Mouse (Mus musculus) testis, adult 2 months (tissue): Measurements from ENCODE around the gene Mitf. TPM values are rescaled to one million over a fixed set of nuclear protein-coding genes. Genes with fewer than 3 reads are reported as not detected.

Experiments used
- H3K27ac ChIP-seq: fragments of 200-500 bp; 2 replicates; pipeline ENCODE4 v1.5.1; 2012; ENCODE audit warnings: low read depth, low read length; ENCODE audit not compliant: control insufficient read depth, insufficient read depth
- H3K27me3 ChIP-seq: fragments of 200-500 bp; 2 replicates; pipeline ENCODE4 v1.6.1; 2012; ENCODE audit warnings: mild to moderate bottlenecking, low read length, moderate library complexity; ENCODE audit not compliant: control insufficient read depth, insufficient read depth
- H3K36me3 ChIP-seq: fragments of 200-500 bp; 2 replicates; pipeline ENCODE4 v1.6.1; 2012; ENCODE audit warnings: mild to moderate bottlenecking, low read length; ENCODE audit not compliant: control insufficient read depth, insufficient read depth
- H3K4me1 ChIP-seq: fragments of 200-500 bp; 2 replicates; pipeline ENCODE4 v1.6.1; 2012; ENCODE audit warnings: low read length; ENCODE audit not compliant: control insufficient read depth, insufficient read depth
- H3K4me3 ChIP-seq: fragments of 200-500 bp; 2 replicates; pipeline ENCODE4 v1.5.1; 2012; ENCODE audit warnings: low read depth, mild to moderate bottlenecking, low read length, moderate library complexity, mixed read lengths; ENCODE audit not compliant: control insufficient read depth
- CTCF ChIP-seq: fragments of 200-500 bp; IDR thresholded peaks from 2 replicates; pipeline ENCODE4 v1.5.1; 2012; ENCODE audit warnings: low read depth, mild to moderate bottlenecking, inconsistent platforms, low read length, moderate library complexity; ENCODE audit not compliant: control insufficient read depth, insufficient read depth, insufficient replicate concordance
- POLR2A ChIP-seq: fragments of 200-500 bp; IDR thresholded peaks from 2 replicates; pipeline ENCODE4 v1.6.1; 2012; ENCODE audit warnings: low read depth, mild to moderate bottlenecking, inconsistent platforms, low read length, moderate library complexity; ENCODE audit not compliant: control insufficient read depth
- polyA plus RNA-seq: library from polyadenylated mRNA; depleted of rRNA; stranded (reverse); fragments of >200 nt; gene quantifications from 2 replicates; pipeline ENCODE4 v1.2.3, GENCODE M21; 2012

The Mitf gene
- polyA plus RNA-seq, 1 experiment, result 0.72 TPM

GRCm38 (mm10) chr6:97901561-97901960 is 94.7 kb downstream of the Mitf start:
- no peaks in the 10 kb centered on the region for H3K27me3 ChIP-seq
- TF ChIP-seq CTCF (no peak), POLR2A (no peak)
- H3K36me3 ChIP-seq, result no peaks in the 10 kb centered on the region
- H3K4me3 ChIP-seq, result no peak overlapping the region
- no peaks in the 10 kb centered on the region for H3K4me1 ChIP-seq
- H3K27ac ChIP-seq, result no peak overlapping the region

- no peaks in the 10 kb centered on the region for H3K36me3 ChIP-seq
- no peaks in the 10 kb centered on the region for H3K27me3 ChIP-seq
- H3K4me1 ChIP-seq, result no peaks in the 10 kb centered on the region
- no peak overlapping the region for H3K4me3 ChIP-seq
- TF ChIP-seq POLR2A (no peak), CTCF (no peak)
- H3K27ac ChIP-seq, result no peak overlapping the region
Measured at GRCm38 (mm10) chr6:97902205-97902604, 95.4 kb downstream of the Mitf start.

GRCm38 (mm10) chr6:97914768-97915167 is 107.9 kb downstream of the Mitf start:
- TF ChIP-seq CTCF (no peak), POLR2A (no peak)
- Histone ChIP-seq H3K36me3 (no peaks in the 10 kb centered on the region), H3K27ac (no peak overlapping the region), H3K27me3 (no peaks in the 10 kb centered on the region), H3K4me1 (no peaks in the 10 kb centered on the region), H3K4me3 (no peak overlapping the region)

- no peaks in the 10 kb centered on the region for H3K4me1 ChIP-seq
- no peak overlapping the region for H3K27ac ChIP-seq
- H3K36me3 ChIP-seq, result no peaks in the 10 kb centered on the region
- no peak overlapping the region for H3K4me3 ChIP-seq
- no peak for TF ChIP-seq CTCF
- TF ChIP-seq POLR2A, result no peak
- no peaks in the 10 kb centered on the region for H3K27me3 ChIP-seq
Measured at GRCm38 (mm10) chr6:97916386-97916903, 109.6 kb downstream of the Mitf start.

GRCm38 (mm10) chr6:97918051-97918450 is 111.2 kb downstream of the Mitf start:
- Histone ChIP-seq H3K36me3 (no peaks in the 10 kb centered on the region), H3K4me3 (no peak overlapping the region), H3K4me1 (no peaks in the 10 kb centered on the region), H3K27me3 (no peaks in the 10 kb centered on the region), H3K27ac (no peak overlapping the region)
- TF ChIP-seq POLR2A, result no peak
- no peak for TF ChIP-seq CTCF

- Histone ChIP-seq H3K4me3 (no peak overlapping the region), H3K36me3 (no peaks in the 10 kb centered on the region), H3K4me1 (no peaks in the 10 kb centered on the region), H3K27ac (no peak overlapping the region), H3K27me3 (no peaks in the 10 kb centered on the region)
- no peak for TF ChIP-seq POLR2A
- TF ChIP-seq CTCF, result no peak
Measured at GRCm38 (mm10) chr6:97918481-97918880, 111.6 kb downstream of the Mitf start.

GRCm38 (mm10) chr6:97919287-97919686 is 112.4 kb downstream of the Mitf start:
- no peak overlapping the region for H3K4me3 ChIP-seq
- TF ChIP-seq POLR2A (no peak), CTCF (no peak)
- no peaks in the 10 kb centered on the region for H3K36me3 ChIP-seq
- H3K27ac ChIP-seq, result no peak overlapping the region
- no peaks in the 10 kb centered on the region for H3K4me1 ChIP-seq
- H3K27me3 ChIP-seq, result no peaks in the 10 kb centered on the region

- H3K4me1 ChIP-seq, result no peaks in the 10 kb centered on the region
- no peak overlapping the region for H3K4me3 ChIP-seq
- TF ChIP-seq POLR2A (no peak), CTCF (no peak)
- no peaks in the 10 kb centered on the region for H3K27me3 ChIP-seq
- no peaks in the 10 kb centered on the region for H3K36me3 ChIP-seq
- no peak overlapping the region for H3K27ac ChIP-seq
Measured at GRCm38 (mm10) chr6:97921591-97921990, 114.7 kb downstream of the Mitf start.
